Mouse (Mus musculus): ENCODE results near the gene Olfr12.

Olfr12 gene

GRCm38 (mm10) chr1:92641514-92642272 lies 24.1 kb downstream of the Olfr12 start, which contains the start of gene Cops9:
Gene Cops9, minus strand, starts transcription at chr1:92641985.
- DNase-seq (ENCODE audit: low read depth): peak; percentile 96

- no peak for DNase-seq (ENCODE audit: low read depth)
Observed at GRCm38 (mm10) chr1:92643691-92644090, 26.1 kb downstream of the Olfr12 start.

- no peak for DNase-seq (ENCODE audit: low read depth)
Observed at GRCm38 (mm10) chr1:92644916-92645315, 27.3 kb downstream of the Olfr12 start.

- no peak for DNase-seq (ENCODE audit: low read depth)
Observed at GRCm38 (mm10) chr1:92646111-92646510, 28.5 kb downstream of the Olfr12 start.

GRCm38 (mm10) chr1:92646601-92647000 lies 29.0 kb downstream of the Olfr12 start:
- no peak for DNase-seq (ENCODE audit: low read depth)

- no peak for DNase-seq (ENCODE audit: low read depth)
Observed at GRCm38 (mm10) chr1:92647026-92647425, 29.4 kb downstream of the Olfr12 start.

GRCm38 (mm10) chr1:92647752-92648151 lies 30.2 kb downstream of the Olfr12 start:
- DNase-seq (ENCODE audit: low read depth): peak; percentile 93

GRCm38 (mm10) chr1:92648197-92648596 lies 30.6 kb downstream of the Olfr12 start:
- no peak for DNase-seq (ENCODE audit: low read depth)

- peak; percentile 95 for DNase-seq (ENCODE audit: low read depth)
Observed at GRCm38 (mm10) chr1:92648673-92649072, 31.1 kb downstream of the Olfr12 start, which contains the start of gene Otos. Gene Otos, minus strand, starts transcription at chr1:92648841.

GRCm38 (mm10) chr1:92651467-92651866 lies 33.9 kb downstream of the Olfr12 start:
- no peak for DNase-seq (ENCODE audit: low read depth)

- DNase-seq (ENCODE audit: low read depth): no peak
Observed at GRCm38 (mm10) chr1:92653179-92653578, 35.6 kb downstream of the Olfr12 start.

- DNase-seq (ENCODE audit: low read depth): peak; percentile 59
Observed at GRCm38 (mm10) chr1:92654676-92655075, 37.1 kb downstream of the Olfr12 start.

GRCm38 (mm10) chr1:92657025-92657820 lies 39.6 kb downstream of the Olfr12 start:
- no peak for DNase-seq (ENCODE audit: low read depth)

- no peak for DNase-seq (ENCODE audit: low read depth)
Observed at GRCm38 (mm10) chr1:92659392-92659791, 41.8 kb downstream of the Olfr12 start.

GRCm38 (mm10) chr1:92667106-92667505 lies 49.5 kb downstream of the Olfr12 start:
- DNase-seq (ENCODE audit: low read depth): no peak

GRCm38 (mm10) chr1:92669430-92669829 lies 51.8 kb downstream of the Olfr12 start:
- DNase-seq (ENCODE audit: low read depth): peak; percentile 18

GRCm38 (mm10) chr1:92671326-92671725 lies 53.7 kb downstream of the Olfr12 start:
- no peak for DNase-seq (ENCODE audit: low read depth)
